Mouse (Mus musculus) midbrain, embryonic 15.5 days (tissue): ENCODE data around the gene Antxr1. TPM values are rescaled to one million over a fixed set of nuclear protein-coding genes. Genes with fewer than 3 reads are reported as not detected.

Experiments
- ATAC-seq: fragments of 200-750 bp; cut with Nextera tagmentation; replicated peaks from 2 replicates; pipeline ENCODE4 v1.8.0; 2017; ENCODE audit warnings: moderate TSS enrichment
- H3K27ac ChIP-seq: fragments of 300-500 bp; sonication (generic); 2 replicates; pipeline ENCODE4 v1.5.1; 2015; ENCODE audit warnings: mild to moderate bottlenecking, inconsistent platforms
- H3K27me3 ChIP-seq: fragments of 300-500 bp; sonication (generic); replicated peaks from 2 replicates; pipeline ENCODE4 v1.6.1; 2015; ENCODE audit warnings: inconsistent platforms
- H3K36me3 ChIP-seq: fragments of 300-500 bp; sonication (generic); replicated peaks from 2 replicates; pipeline ENCODE4 v1.6.1; 2015; ENCODE audit warnings: inconsistent platforms
- H3K4me1 ChIP-seq: fragments of 300-500 bp; sonication (generic); 2 replicates; pipeline ENCODE4 v1.6.1; 2015; ENCODE audit warnings: inconsistent platforms
- H3K4me2 ChIP-seq: fragments of 300-500 bp; sonication (generic); 2 replicates; pipeline ENCODE4 v1.6.1; 2015; ENCODE audit warnings: inconsistent platforms, mild to moderate bottlenecking, moderate library complexity
- H3K4me3 ChIP-seq: fragments of 300-500 bp; sonication (generic); 2 replicates; pipeline ENCODE4 v1.5.1; 2015; ENCODE audit warnings: mild to moderate bottlenecking, inconsistent platforms
- H3K9ac ChIP-seq: fragments of 300-500 bp; sonication (generic); 2 replicates; pipeline ENCODE4 v1.6.1; 2015; ENCODE audit warnings: mild to moderate bottlenecking, inconsistent platforms
- H3K9me3 ChIP-seq: fragments of 300-500 bp; sonication (generic); 2 replicates; pipeline ENCODE4 v1.6.1; 2016; ENCODE audit warnings: inconsistent platforms
- WGBS: fragments of 180-500 bp; shearing (Covaris S2); methylation state at CpG from one replicate; pipeline ENCODE4 v1.1.7; 2015; ENCODE audit warnings: mixed read lengths; 5-methylcytosine and 5-hydroxymethylcytosine counted together
- polyA plus RNA-seq: library from polyadenylated mRNA; unstranded; fragments of >200 nt; fragmentation: Nextera tagmentation; extraction: Ambion mirVana; gene quantifications from 2 replicates; pipeline ENCODE4 v1.2.1, GENCODE M21; 2015

Gene Antxr1
- polyA plus RNA-seq, 1 experiment from 2014 or later, result 3.9 TPM

DNA sequence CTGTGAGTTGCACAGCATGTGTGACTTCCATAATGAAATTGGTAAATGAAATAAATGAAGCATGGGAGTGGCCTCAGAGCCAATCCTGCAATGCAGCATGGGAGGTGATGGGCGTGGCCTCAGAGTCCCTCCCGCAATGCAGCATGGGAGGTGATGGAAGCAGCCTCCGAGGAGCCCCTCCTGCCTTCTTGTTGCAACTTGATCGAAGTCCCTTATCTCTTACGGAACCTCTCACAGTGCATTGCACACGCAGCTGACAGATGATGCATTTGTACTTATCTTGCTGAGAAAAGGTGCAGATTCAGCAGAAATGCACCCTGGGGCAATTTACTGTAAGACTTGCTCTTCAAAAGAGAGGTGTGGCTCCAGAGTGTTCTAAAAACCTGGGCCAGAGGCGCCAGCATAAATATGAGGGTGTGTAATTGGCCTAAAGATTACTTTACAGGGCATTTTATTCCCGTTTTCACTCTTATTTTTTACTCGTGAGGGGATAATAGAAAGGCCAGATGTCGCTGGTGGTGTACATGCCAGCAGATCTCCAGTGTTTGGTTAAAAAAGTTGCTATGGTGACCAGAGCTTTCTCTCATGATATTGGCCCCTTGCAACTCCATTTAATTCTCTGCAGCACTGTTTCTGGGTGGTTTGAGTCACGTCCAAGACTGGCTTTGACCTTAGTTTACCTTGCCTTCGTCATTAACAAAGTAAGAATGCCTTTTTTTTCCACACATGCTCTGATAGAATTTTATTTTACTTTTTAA is 195.6 kb downstream of the Antxr1 start:
- peaks cover 11% of the 10 kb centered on the region for H3K4me1 ChIP-seq
- 64% methylated on average over 12 of the region's 12 CpGs for WGBS
- H3K9me3 ChIP-seq, result no peaks in the 10 kb centered on the region
- no peak overlapping the region for H3K4me3 ChIP-seq
- H3K27ac ChIP-seq, result no peak overlapping the region
- H3K36me3 ChIP-seq, result no peaks in the 10 kb centered on the region
- ATAC-seq, result no peak
- H3K9ac ChIP-seq, result no peak overlapping the region
- H3K27me3 ChIP-seq, result no peaks in the 10 kb centered on the region
- H3K4me2 ChIP-seq, result no peak overlapping the region

GRCm38 (mm10) chr6:87138479-87138878 is 197.1 kb downstream of the Antxr1 start:
- Histone ChIP-seq H3K4me3 (no peak overlapping the region), H3K36me3 (no peaks in the 10 kb centered on the region), H3K4me2 (no peak overlapping the region), H3K9me3 (no peaks in the 10 kb centered on the region), H3K9ac (no peak overlapping the region), H3K27me3 (no peaks in the 10 kb centered on the region), H3K27ac (no peak overlapping the region), H3K4me1 (peaks cover 8% of the 10 kb centered on the region)
- ATAC-seq, result no peak
- WGBS, result 85% methylated on average over 5 of the region's 5 CpGs

- Histone ChIP-seq H3K4me3 (no peak overlapping the region), H3K27me3 (no peaks in the 10 kb centered on the region), H3K9me3 (no peaks in the 10 kb centered on the region), H3K27ac (no peak overlapping the region), H3K4me1 (no peaks in the 10 kb centered on the region), H3K4me2 (no peak overlapping the region), H3K9ac (no peak overlapping the region), H3K36me3 (no peaks in the 10 kb centered on the region)
- WGBS, result 64% methylated on average over 12 of the region's 12 CpGs
- no peak for ATAC-seq
Measured at GRCm38 (mm10) chr6:87133966-87134546, 201.6 kb downstream of the Antxr1 start.

GRCm38 (mm10) chr6:87133520-87133919 is 202.1 kb downstream of the Antxr1 start:
- Histone ChIP-seq H3K4me3 (no peak overlapping the region), H3K9ac (no peak overlapping the region), H3K27me3 (no peaks in the 10 kb centered on the region), H3K9me3 (no peaks in the 10 kb centered on the region), H3K36me3 (no peaks in the 10 kb centered on the region), H3K4me2 (no peak overlapping the region), H3K27ac (no peak overlapping the region), H3K4me1 (no peaks in the 10 kb centered on the region)
- ATAC-seq, result no peak
- WGBS, result 77% methylated on average over 3 of the region's 3 CpGs

DNA sequence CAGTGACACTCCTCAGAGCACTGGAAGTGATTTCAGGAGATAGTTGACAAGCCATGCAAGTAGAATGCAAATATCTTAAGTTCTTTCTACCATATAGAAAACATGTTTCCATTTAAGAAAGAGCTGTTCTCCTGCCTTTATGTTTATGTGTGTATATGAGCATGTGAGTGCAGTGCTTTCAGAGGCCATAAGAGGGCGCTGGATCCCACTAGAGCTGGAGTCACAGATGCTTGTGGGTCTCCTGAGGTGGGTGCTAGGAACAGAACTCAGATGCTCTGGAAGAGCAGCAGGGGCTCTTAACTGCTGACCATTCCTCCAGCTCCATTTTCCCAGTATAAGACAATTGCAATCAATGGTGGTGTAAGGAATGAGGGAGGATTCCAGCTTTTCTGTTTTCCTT is 204.5 kb downstream of the Antxr1 start:
- Histone ChIP-seq H3K27me3 (no peaks in the 10 kb centered on the region), H3K36me3 (no peaks in the 10 kb centered on the region), H3K9ac (no peak overlapping the region), H3K4me1 (no peaks in the 10 kb centered on the region), H3K9me3 (no peaks in the 10 kb centered on the region), H3K4me3 (no peak overlapping the region), H3K4me2 (no peak overlapping the region), H3K27ac (no peak overlapping the region)
- no peak for ATAC-seq
- WGBS, result 79% methylated on average over 1 of the region's 1 CpGs

- no peaks in the 10 kb centered on the region for H3K27me3 ChIP-seq
- no peak overlapping the region for H3K4me2 ChIP-seq
- WGBS, result 96% methylated on average over 7 of the region's 7 CpGs
- H3K4me1 ChIP-seq, result no peaks in the 10 kb centered on the region
- H3K36me3 ChIP-seq, result no peaks in the 10 kb centered on the region
- H3K9ac ChIP-seq, result no peak overlapping the region
- ATAC-seq, result no peak
- no peaks in the 10 kb centered on the region for H3K9me3 ChIP-seq
- H3K27ac ChIP-seq, result no peak overlapping the region
- H3K4me3 ChIP-seq, result no peak overlapping the region
Measured at GRCm38 (mm10) chr6:87130628-87131027, 205.0 kb downstream of the Antxr1 start.

- Histone ChIP-seq H3K27ac (no peak overlapping the region), H3K9me3 (no peaks in the 10 kb centered on the region), H3K4me3 (no peak overlapping the region), H3K4me1 (no peaks in the 10 kb centered on the region), H3K9ac (no peak overlapping the region), H3K27me3 (no peaks in the 10 kb centered on the region), H3K4me2 (no peak overlapping the region), H3K36me3 (no peaks in the 10 kb centered on the region)
- WGBS, result 94% methylated on average over 8 of the region's 8 CpGs
- ATAC-seq, result no peak
Measured at GRCm38 (mm10) chr6:87129861-87130260, 205.8 kb downstream of the Antxr1 start.

GRCm38 (mm10) chr6:87127049-87127753 is 208.4 kb downstream of the Antxr1 start:
- 75% methylated on average over 8 of the region's 8 CpGs for WGBS
- ATAC-seq, result no peak
- Histone ChIP-seq H3K36me3 (no peaks in the 10 kb centered on the region), H3K9me3 (no peaks in the 10 kb centered on the region), H3K4me1 (no peaks in the 10 kb centered on the region), H3K27ac (no peak overlapping the region), H3K4me3 (no peak overlapping the region), H3K27me3 (no peaks in the 10 kb centered on the region), H3K4me2 (no peak overlapping the region), H3K9ac (no peak overlapping the region)

DNA sequence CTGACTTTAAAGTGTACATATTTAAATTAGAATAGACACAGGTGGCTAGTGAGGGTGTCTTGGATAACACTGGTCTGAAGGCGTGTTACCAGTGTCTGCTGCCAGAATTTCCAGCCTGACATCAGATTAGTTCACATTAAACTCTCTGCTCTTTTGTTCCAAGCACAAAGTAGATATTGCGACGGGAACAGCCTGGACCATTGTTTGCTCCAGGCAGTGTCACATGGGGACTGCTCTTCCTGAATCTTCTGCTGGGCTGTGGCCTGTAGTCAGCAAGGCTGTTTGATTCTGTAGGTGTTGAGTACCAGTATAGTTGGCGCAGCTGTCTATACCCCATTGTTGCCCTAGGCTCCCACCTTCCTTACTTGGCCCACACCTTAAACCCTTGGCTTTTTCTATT is 211.6 kb downstream of the Antxr1 start:
- 83% methylated on average over 4 of the region's 4 CpGs for WGBS
- no peaks in the 10 kb centered on the region for H3K4me1 ChIP-seq
- H3K4me2 ChIP-seq, result no peak overlapping the region
- no peak overlapping the region for H3K4me3 ChIP-seq
- no peaks in the 10 kb centered on the region for H3K36me3 ChIP-seq
- no peak for ATAC-seq
- no peak overlapping the region for H3K9ac ChIP-seq
- no peaks in the 10 kb centered on the region for H3K27me3 ChIP-seq
- no peaks in the 10 kb centered on the region for H3K9me3 ChIP-seq
- no peak overlapping the region for H3K27ac ChIP-seq

DNA sequence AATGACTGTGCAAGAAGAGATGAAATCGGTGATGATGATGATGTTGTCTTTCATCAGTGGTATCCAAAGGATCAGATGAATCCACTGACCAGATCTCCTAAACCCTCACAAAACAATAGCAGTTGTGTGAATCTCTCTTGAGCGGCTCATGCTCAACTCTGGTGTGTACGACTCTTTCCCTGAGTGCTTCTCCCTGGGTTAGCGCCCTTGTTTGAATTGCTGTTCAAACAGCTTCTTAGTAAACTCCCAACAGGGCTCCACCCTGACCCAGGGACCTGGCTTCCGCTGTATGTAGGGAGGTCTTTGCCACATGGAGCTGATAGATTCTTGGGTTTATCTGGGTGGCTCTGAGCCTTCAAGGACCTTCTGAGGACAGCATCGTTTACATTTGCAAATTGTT is 212.2 kb downstream of the Antxr1 start:
- 89% methylated on average over 6 of the region's 6 CpGs for WGBS
- H3K4me1 ChIP-seq, result no peaks in the 10 kb centered on the region

GRCm38 (mm10) chr6:87121961-87122360 is 213.7 kb downstream of the Antxr1 start:
- WGBS, result 91% methylated on average over 7 of the region's 7 CpGs
- no peaks in the 10 kb centered on the region for H3K27me3 ChIP-seq
- no peak overlapping the region for H3K9ac ChIP-seq
- no peak overlapping the region for H3K4me2 ChIP-seq
- H3K4me1 ChIP-seq, result no peaks in the 10 kb centered on the region
- no peak for ATAC-seq
- no peak overlapping the region for H3K4me3 ChIP-seq
- no peaks in the 10 kb centered on the region for H3K36me3 ChIP-seq
- H3K9me3 ChIP-seq, result no peaks in the 10 kb centered on the region
- H3K27ac ChIP-seq, result no peak overlapping the region

More for the DNA sequence above, 212.2 kb downstream of the Antxr1 start:
- ATAC-seq, result no peak
- no peaks in the 10 kb centered on the region for H3K36me3 ChIP-seq
- H3K27ac ChIP-seq, result no peak overlapping the region
- H3K9ac ChIP-seq, result no peak overlapping the region
- H3K27me3 ChIP-seq, result no peaks in the 10 kb centered on the region
- no peak overlapping the region for H3K4me3 ChIP-seq
- H3K9me3 ChIP-seq, result no peaks in the 10 kb centered on the region
- H3K4me2 ChIP-seq, result no peak overlapping the region

DNA sequence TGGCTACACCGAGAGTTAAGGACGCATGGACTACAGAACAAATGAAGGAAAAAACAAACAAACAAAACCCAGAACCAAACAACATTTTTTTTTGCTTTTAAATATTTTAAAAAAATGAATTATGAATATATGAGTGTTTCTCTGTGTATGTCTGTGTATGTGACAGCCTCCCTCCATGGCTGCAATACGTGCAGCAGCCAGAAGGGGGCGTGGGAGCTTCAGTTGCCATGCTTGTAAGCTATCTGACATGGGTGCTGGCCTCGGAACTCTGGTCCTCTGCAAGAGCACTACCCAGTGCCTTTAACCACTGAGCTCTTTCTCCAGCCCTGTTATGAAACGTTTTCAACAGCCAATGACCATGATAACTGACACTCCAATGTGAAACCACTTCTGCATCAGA is 215.0 kb downstream of the Antxr1 start:
- ATAC-seq, result no peak
- WGBS, result 94% methylated on average over 6 of the region's 6 CpGs
- Histone ChIP-seq H3K27ac (no peak overlapping the region), H3K9ac (no peak overlapping the region), H3K4me1 (no peaks in the 10 kb centered on the region), H3K4me3 (no peak overlapping the region), H3K9me3 (no peaks in the 10 kb centered on the region), H3K36me3 (no peaks in the 10 kb centered on the region), H3K27me3 (no peaks in the 10 kb centered on the region), H3K4me2 (no peak overlapping the region)
